Mouse (Mus musculus) ES-E14 (cell line): ENCODE data around the gene Abcg4. TPM values are rescaled to one million over a fixed set of nuclear protein-coding genes. Genes with fewer than 3 reads are reported as not detected.

Experiments used
- DNase-seq: peaks from one replicate; pipeline ENCODE4 v3.0.0-alpha.2; 2013; ENCODE audit warnings: low read depth, low spot score
- H3K27ac ChIP-seq: 2 replicates; pipeline ENCODE4 v1.5.1; 2012; ENCODE audit warnings: low read depth, mild to moderate bottlenecking, low read length, moderate library complexity, mixed read lengths; ENCODE audit not compliant: poor library complexity, insufficient read depth, severe bottlenecking
- H3K36me3 ChIP-seq: 2 replicates; pipeline ENCODE4 v1.6.1; 2012; ENCODE audit warnings: mild to moderate bottlenecking, low read length, moderate library complexity, mixed read lengths; ENCODE audit not compliant: control insufficient read depth, poor library complexity, insufficient read depth, severe bottlenecking
- H3K4me1 ChIP-seq, 2 experiments: fragments of 150-350 bp in 1 of 2; sonication (generic) in 1 of 2; 2 replicates each; pipeline ENCODE4 v1.6.1; 2012; ENCODE audit warnings: low read length in 2 of 2, mild to moderate bottlenecking in 1 of 2, mixed read lengths in 1 of 2; ENCODE audit not compliant: control insufficient read depth in 2 of 2, insufficient read depth in 2 of 2, poor library complexity in 1 of 2
- H3K4me3 ChIP-seq, 2 experiments: fragments of 150-350 bp in 1 of 2; sonication (generic) in 1 of 2; 2 replicates each; pipeline ENCODE4 v1.5.1; 2012; ENCODE audit warnings: low read length in 2 of 2, low read depth in 1 of 2, mild to moderate bottlenecking in 1 of 2, mixed read lengths in 1 of 2; ENCODE audit not compliant: insufficient read depth in 1 of 2, poor library complexity in 1 of 2, severe bottlenecking in 1 of 2
- H3K9ac ChIP-seq: 2 replicates; pipeline ENCODE4 v1.6.1; 2012; ENCODE audit warnings: low read depth, mild to moderate bottlenecking, low read length, mixed read lengths; ENCODE audit not compliant: poor library complexity, insufficient read depth, severe bottlenecking
- H3K9me3 ChIP-seq: fragments of 150-350 bp; sonication (generic); 2 replicates; pipeline ENCODE4 v1.6.1; 2012; ENCODE audit warnings: low read depth, mild to moderate bottlenecking, low read length; ENCODE audit not compliant: control insufficient read depth, insufficient read depth
- CHD2 ChIP-seq: IDR thresholded peaks from 2 replicates; pipeline ENCODE4 v1.6.1; 2014; ENCODE audit warnings: mild to moderate bottlenecking, low read depth, low read length, inconsistent platforms
- HCFC1 ChIP-seq: IDR thresholded peaks from 2 replicates; pipeline ENCODE4 v1.6.1; 2012; ENCODE audit warnings: low read length, inconsistent platforms, borderline replicate concordance; ENCODE audit not compliant: insufficient read depth
- MAFK ChIP-seq: IDR thresholded peaks from 2 replicates; pipeline ENCODE4 v1.6.1; 2014; ENCODE audit warnings: mild to moderate bottlenecking, low read depth, low read length, inconsistent platforms; ENCODE audit not compliant: insufficient read depth
- ZC3H11A ChIP-seq: IDR thresholded peaks from 2 replicates; pipeline ENCODE4 v1.6.1; 2012; ENCODE audit warnings: low read depth, mild to moderate bottlenecking, inconsistent platforms, low read length, borderline replicate concordance
- ZNF384 ChIP-seq: IDR thresholded peaks from 2 replicates; pipeline ENCODE4 v1.6.1; 2012; ENCODE audit warnings: low read depth, low read length, inconsistent platforms
- in situ Hi-C, 2 experiments: fragments of 600-800 bp; cut with MboI; formaldehyde crosslinking; loops; one replicate each; pipeline ENCODE4 v1.15.1; 2025; ENCODE audit warnings: low sequenced_read_pairs in 2 of 2, inconsistent platforms in 1 of 2; ENCODE audit not compliant: unreplicated experiment in 2 of 2
- total RNA-seq: library from RNA; depleted of rRNA; stranded (reverse); fragments of 300-350 nt; gene quantifications from 2 replicates; pipeline ENCODE4 v1.2.3, GENCODE M21; 2012

Abcg4 gene
- total RNA-seq, 1 experiment: 0.45 TPM

- H3K36me3 ChIP-seq: no peaks in the 10 kb centered on the region
- no peak for TF ChIP-seq ZC3H11A
- TF ChIP-seq CHD2: no peak
- TF ChIP-seq HCFC1: no peak
- no peak for TF ChIP-seq ZNF384
- no peak for TF ChIP-seq MAFK
- H3K9me3 ChIP-seq: no peaks in the 10 kb centered on the region
- peaks cover 2 to 6% of the 10 kb centered on the region in 2 experiments; a peak in 3 of 4 replicates for H3K4me1 ChIP-seq
- no peak for DNase-seq
- H3K4me3 ChIP-seq: no peak overlapping the region
- in situ Hi-C loops: no loop called here
- no peak overlapping the region for H3K27ac ChIP-seq
- no peak overlapping the region for H3K9ac ChIP-seq
These were observed 21.8 kb downstream of the Abcg4 start for GRCm38 (mm10) chr9:44266478-44267226.

DNA sequence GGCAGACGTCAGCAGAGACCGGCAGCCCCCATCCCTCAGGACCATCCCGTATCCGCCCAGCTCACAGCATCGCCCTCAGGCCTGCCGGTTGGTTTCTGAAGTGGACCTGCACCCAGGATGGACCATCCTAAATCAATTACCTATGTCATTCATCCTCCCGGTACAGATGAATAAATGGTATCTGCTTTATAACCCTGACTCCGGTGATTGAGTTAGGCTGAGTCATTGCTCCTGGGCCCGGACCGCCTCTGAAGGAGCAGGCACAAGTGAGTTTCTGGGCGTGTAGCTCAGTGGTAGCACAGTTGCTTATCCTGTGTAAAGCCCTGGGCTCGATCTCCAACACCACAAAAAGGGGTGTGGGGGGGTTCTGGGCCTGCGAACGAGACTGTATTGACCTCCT is 27.0 kb downstream of the Abcg4 start:
- TF ChIP-seq MAFK (no peak), CHD2 (no peak), HCFC1 (no peak), ZC3H11A (no peak), ZNF384 (no peak)
- in situ Hi-C loops: no loop called here
- Histone ChIP-seq H3K9me3 (no peaks in the 10 kb centered on the region), H3K27ac (no peak overlapping the region), H3K4me1 (peaks cover 0 to 6% of the 10 kb centered on the region in 2 experiments; a peak in 2 of 4 replicates), H3K9ac (no peak overlapping the region), H3K36me3 (no peaks in the 10 kb centered on the region), H3K4me3 (no peak overlapping the region)
- DNase-seq: no peak

- in situ Hi-C loops: no loop called here
- H3K4me3 ChIP-seq: no peak overlapping the region
- H3K27ac ChIP-seq: no peak overlapping the region
- H3K36me3 ChIP-seq: no peaks in the 10 kb centered on the region
- no peak for DNase-seq
- peaks cover 0 to 6% of the 10 kb centered on the region in 2 experiments; a peak in 1 of 4 replicates for H3K4me1 ChIP-seq
- H3K9me3 ChIP-seq: no peaks in the 10 kb centered on the region
- no peak for TF ChIP-seq HCFC1
- TF ChIP-seq MAFK: no peak
- TF ChIP-seq ZC3H11A: no peak
- no peak for TF ChIP-seq CHD2
- no peak for TF ChIP-seq ZNF384
- no peak overlapping the region for H3K9ac ChIP-seq
These were observed 29.4 kb downstream of the Abcg4 start for GRCm38 (mm10) chr9:44259014-44259413.

- Histone ChIP-seq H3K9me3 (no peaks in the 10 kb centered on the region), H3K27ac (no peak overlapping the region), H3K4me1 (peaks cover 0 to 2% of the 10 kb centered on the region in 2 experiments; a peak in 1 of 4 replicates), H3K9ac (no peak overlapping the region), H3K36me3 (no peaks in the 10 kb centered on the region), H3K4me3 (0 out of 4 replicates have a peak overlapping the region, but pooled peaks of 1 of the 2 experiments have one; percentile 33)
- no peak for DNase-seq
- TF ChIP-seq ZNF384: no peak
- TF ChIP-seq CHD2: no peak
- no peak for TF ChIP-seq HCFC1
- TF ChIP-seq ZC3H11A: no peak
- no peak for TF ChIP-seq MAFK
- in situ Hi-C loops: no loop called here
These were observed 32.2 kb downstream of the Abcg4 start for GRCm38 (mm10) chr9:44256213-44256612.

- TF ChIP-seq HCFC1 (no peak), CHD2 (no peak), ZC3H11A (no peak), MAFK (no peak), ZNF384 (no peak)
- Histone ChIP-seq H3K4me1 (peaks cover 0 to 5% of the 10 kb centered on the region in 2 experiments; a peak in 2 of 4 replicates), H3K36me3 (no peaks in the 10 kb centered on the region), H3K9me3 (no peaks in the 10 kb centered on the region), H3K4me3 (no peak overlapping the region), H3K27ac (no peak overlapping the region), H3K9ac (no peak overlapping the region)
- in situ Hi-C loops: no loop called here
- DNase-seq: no peak
These were observed 33.3 kb downstream of the Abcg4 start for GRCm38 (mm10) chr9:44255136-44255521.
